Mouse (Mus musculus): ENCODE measurements around the gene Rgl2. TPM values are rescaled to one million over a fixed set of nuclear protein-coding genes. Genes with fewer than 3 reads are reported as not detected.
A peak's percentile ranks its signal among the peaks of the same experiment; 100 is the strongest.
"Not testable (repeated sequence)": the region's sequence is repeated elsewhere in the genome, so short reads cannot be mapped to it uniquely, and the experiment has no call there.

The Rgl2 gene
- polyA plus RNA-seq, 1 experiment from 2014 or later: 47.2 TPM

DNA sequence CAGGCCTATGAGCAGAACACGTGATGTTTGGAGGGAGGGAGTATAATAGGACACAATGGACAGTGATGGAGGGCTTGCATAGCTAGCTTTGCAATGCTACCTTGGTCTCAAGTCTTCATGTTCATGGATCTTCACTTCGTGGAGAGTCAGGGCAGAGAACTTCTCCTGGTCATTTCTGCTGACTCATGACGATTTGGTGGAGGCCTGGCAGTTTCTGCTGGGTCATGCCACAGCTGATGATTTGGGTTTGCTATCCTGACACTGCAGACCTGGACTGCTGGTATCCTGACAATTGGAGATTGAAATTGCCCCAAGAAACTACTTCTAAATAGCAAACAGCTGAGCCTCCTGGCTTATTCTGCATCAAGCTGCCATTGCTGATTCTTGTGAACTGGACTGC, 44.2 kb downstream of the Rgl2 start:
- Histone ChIP-seq H3K9ac (replicated peaks) (no peak overlapping the region), H3K4me2 (replicated peaks) (no peak overlapping the region), H3K27ac (replicated peaks) (no peak overlapping the region), H3K9me3 (no peaks in the 10 kb centered on the region), H3K4me3 (no peak overlapping the region), H3K27me3 (peaks cover 31% of the 10 kb centered on the region), H3K4me1 (peaks cover 5% of the 10 kb centered on the region), H3K36me3 (no peaks in the 10 kb centered on the region)
- WGBS: 64% methylated on average over 3 of the region's 3 CpGs
- ATAC-seq (replicated peaks): no peak

GRCm38 (mm10) chr17:33977861-33978557, 48.7 kb downstream of the Rgl2 start:
- no peaks in the 10 kb centered on the region for H3K9me3 ChIP-seq
- H3K4me1 ChIP-seq: peaks cover 20% of the 10 kb centered on the region
- H3K9ac ChIP-seq (replicated peaks): peak overlapping the region; percentile 30; the same call in 1 of the 2 replicates
- no peak overlapping the region for H3K27ac ChIP-seq (replicated peaks)
- no peaks in the 10 kb centered on the region for H3K36me3 ChIP-seq
- H3K4me3 ChIP-seq: peak overlapping the region; percentile 35
- peak overlapping the region; percentile 52 for H3K4me2 ChIP-seq (replicated peaks)
- peaks cover 45% of the 10 kb centered on the region for H3K27me3 ChIP-seq
- WGBS: 2% methylated on average over 57 of the region's 57 CpGs
- no peak for ATAC-seq (replicated peaks)

DNA sequence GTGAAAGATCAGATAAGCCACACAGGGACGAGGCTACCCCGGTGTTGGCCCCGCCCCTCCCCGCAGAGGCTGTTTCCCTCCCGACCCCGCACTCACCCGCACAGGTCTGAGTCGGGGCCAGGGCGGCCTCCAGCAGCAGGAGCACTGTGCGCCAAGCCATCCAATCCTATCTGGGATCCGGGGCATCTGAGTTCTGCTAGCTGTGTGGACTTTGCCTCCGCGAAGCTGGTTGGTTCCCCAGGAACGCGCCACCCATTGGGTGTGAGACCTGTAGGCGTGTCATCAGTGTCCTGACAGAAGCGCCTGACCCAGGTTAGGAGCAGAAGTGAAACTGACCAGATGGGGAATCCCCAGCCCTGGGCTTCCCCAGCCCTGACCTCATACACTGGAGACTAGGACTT, 49.3 kb downstream of the Rgl2 start:
- H3K4me1 ChIP-seq: peaks cover 20% of the 10 kb centered on the region
- H3K4me3 ChIP-seq: peak overlapping the region; percentile 35
- ATAC-seq (replicated peaks): no peak
- no peak overlapping the region for H3K9ac ChIP-seq (replicated peaks)
- H3K36me3 ChIP-seq: no peaks in the 10 kb centered on the region
- under 1% methylated on average over 17 of the region's 17 CpGs for WGBS
- peak overlapping the region; percentile 52 for H3K4me2 ChIP-seq (replicated peaks)
- H3K27me3 ChIP-seq: peaks cover 45% of the 10 kb centered on the region
- H3K27ac ChIP-seq (replicated peaks): no peak overlapping the region
- no peaks in the 10 kb centered on the region for H3K9me3 ChIP-seq

GRCm38 (mm10) chr17:33979512-33980050, 50.2 kb downstream of the Rgl2 start:
- Histone ChIP-seq H3K4me3 (no peak overlapping the region), H3K4me1 (peaks cover 20% of the 10 kb centered on the region), H3K27me3 (peaks cover 45% of the 10 kb centered on the region), H3K36me3 (no peaks in the 10 kb centered on the region), H3K27ac (replicated peaks) (no peak overlapping the region), H3K4me2 (replicated peaks) (no peak overlapping the region), H3K9me3 (no peaks in the 10 kb centered on the region), H3K9ac (replicated peaks) (no peak overlapping the region)
- no peak for ATAC-seq (replicated peaks)
- WGBS: 79% methylated on average over 6 of the region's 6 CpGs

- WGBS: 80% methylated on average over 19 of the region's 19 CpGs
- peak overlapping the region; percentile 97 for H3K27ac ChIP-seq (replicated peaks)
- H3K9ac ChIP-seq (replicated peaks): no peak overlapping the region
- H3K27me3 ChIP-seq: peaks cover 45% of the 10 kb centered on the region
- no peaks in the 10 kb centered on the region for H3K9me3 ChIP-seq
- ATAC-seq (replicated peaks): no peak
- peak overlapping the region; percentile 59; the same call in 1 of the 2 replicates for H3K4me3 ChIP-seq
- H3K4me2 ChIP-seq (replicated peaks): peak overlapping the region; percentile 54; the same call in 1 of the 2 replicates
- H3K36me3 ChIP-seq: no peaks in the 10 kb centered on the region
- H3K4me1 ChIP-seq: peaks cover 20% of the 10 kb centered on the region
Observed at GRCm38 (mm10) chr17:33980181-33981035, 51.1 kb downstream of the Rgl2 start.

DNA sequence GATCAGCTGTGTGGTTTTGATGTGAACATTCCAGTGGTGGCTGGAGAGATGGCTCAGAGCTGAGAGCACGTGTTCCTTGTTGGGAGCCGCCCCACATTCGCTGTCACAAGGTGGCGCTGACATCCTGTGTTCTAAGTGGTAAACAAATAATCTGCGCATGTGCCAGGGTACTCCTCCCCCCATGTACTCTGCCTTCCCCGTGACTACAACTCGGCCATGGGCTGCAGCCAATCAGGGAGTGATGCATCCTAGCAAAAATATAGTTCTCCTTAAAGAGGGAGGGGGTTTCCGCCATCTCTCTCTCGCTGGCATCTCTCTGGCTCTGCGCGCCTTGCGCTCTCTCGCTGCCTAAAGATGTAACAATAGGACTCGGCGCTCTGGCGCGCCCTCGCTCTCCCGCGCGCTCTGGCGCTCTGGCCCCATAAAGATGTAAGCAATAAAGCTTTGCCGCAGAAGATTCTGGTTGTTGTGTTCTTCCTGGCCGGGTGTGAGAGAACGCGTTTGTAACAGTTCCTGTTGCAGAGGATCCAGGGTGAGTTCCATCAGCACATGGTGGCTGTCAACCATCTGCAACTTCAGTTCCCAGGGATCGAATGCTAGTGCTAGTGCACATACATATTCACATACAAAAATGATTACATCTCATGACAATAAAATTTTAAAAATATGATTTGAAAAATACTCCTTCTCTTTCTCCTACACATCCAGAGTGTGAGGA, 52.0 kb downstream of the Rgl2 start:
- Histone ChIP-seq H3K4me2 (replicated peaks) (peak overlapping the region; percentile 54), H3K9ac (replicated peaks) (peak overlapping the region; percentile 68), H3K4me1 (peaks cover 20% of the 10 kb centered on the region), H3K27me3 (peaks cover 40% of the 10 kb centered on the region), H3K4me3 (peak overlapping the region; percentile 59), H3K27ac (replicated peaks) (peak overlapping the region; percentile 97)
- H3K36me3 ChIP-seq, H3K9me3 ChIP-seq: not testable (repeated sequence)
- ATAC-seq (replicated peaks): peak; percentile 95
- under 1% methylated on average over 27 of the region's 27 CpGs for WGBS

DNA sequence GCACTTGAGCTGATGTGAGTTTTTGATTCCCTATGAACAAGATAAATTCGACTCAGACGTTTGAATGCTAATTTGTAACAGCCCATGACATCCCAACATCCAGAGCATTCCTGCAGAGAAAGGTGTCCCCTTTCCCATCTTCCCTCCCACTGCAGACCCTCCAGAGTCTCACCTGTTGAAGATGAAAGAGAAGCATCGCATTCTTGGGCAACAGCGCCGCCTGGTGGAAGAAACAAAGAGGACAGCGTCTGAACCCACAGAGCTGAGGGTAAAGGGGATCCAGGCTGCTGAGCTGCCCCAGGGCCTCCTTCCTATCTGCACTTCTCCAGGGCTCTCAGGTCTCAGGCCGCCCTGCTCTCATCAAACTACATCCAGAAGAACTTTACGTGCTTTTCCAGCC, 52.8 kb downstream of the Rgl2 start:
- not testable (repeated sequence) for H3K9ac ChIP-seq (replicated peaks); H3K9me3 ChIP-seq; ATAC-seq (replicated peaks); H3K36me3 ChIP-seq
- Histone ChIP-seq H3K27ac (replicated peaks) (peak overlapping the region; percentile 97), H3K27me3 (peaks cover 33% of the 10 kb centered on the region), H3K4me2 (replicated peaks) (peak overlapping the region; percentile 54), H3K4me1 (peaks cover 20% of the 10 kb centered on the region), H3K4me3 (peak overlapping the region; percentile 59)
- 14% methylated on average over 8 of the region's 8 CpGs for WGBS

Small RNA genes lying within 50 kb of the gene (microRNA-seq; reads per million reads assigned to microRNA genes)
- gene Gm27740: not detected

Other genes starting within 250 kb of the Rgl2 start
- gene Hnrnpm, start 242.7 kb upstream of the Rgl2 start, polyA plus RNA-seq (2015; fragmentation: Nextera tagmentation; extraction: Ambion mirVana): 246 and 265 TPM in 2 replicates
- gene March2, start 210.9 kb upstream of the Rgl2 start, polyA plus RNA-seq (2015; fragmentation: Nextera tagmentation; extraction: Ambion mirVana): 71.8 and 72.8 TPM in 2 replicates
- gene Rab11b, start 169.0 kb upstream of the Rgl2 start, polyA plus RNA-seq (2015; fragmentation: Nextera tagmentation; extraction: Ambion mirVana): 452 and 485 TPM in 2 replicates
- 12.8 and 14.0 TPM in 2 replicates for gene Angptl4, start 147.7 kb upstream of the Rgl2 start, polyA plus RNA-seq (2015; fragmentation: Nextera tagmentation; extraction: Ambion mirVana)
- 41.4 and 42.5 TPM in 2 replicates for gene Kank3, start 119.0 kb upstream of the Rgl2 start, polyA plus RNA-seq (2015; fragmentation: Nextera tagmentation; extraction: Ambion mirVana)
- gene Rps28, start 105.0 kb upstream of the Rgl2 start, polyA plus RNA-seq (2015; fragmentation: Nextera tagmentation; extraction: Ambion mirVana): 612 and 676 TPM in 2 replicates
- 417 and 444 TPM in 2 replicates for gene Ndufa7, start 105.0 kb upstream of the Rgl2 start, polyA plus RNA-seq (2015; fragmentation: Nextera tagmentation; extraction: Ambion mirVana)
- 60.7 and 63.5 TPM in 2 replicates for gene Cd320, start 86.5 kb upstream of the Rgl2 start, polyA plus RNA-seq (2015; fragmentation: Nextera tagmentation; extraction: Ambion mirVana)
- not detected in 2 replicates for gene Gm7029, start 55.7 kb upstream of the Rgl2 start, polyA plus RNA-seq (2015; fragmentation: Nextera tagmentation; extraction: Ambion mirVana)
- 3.3 and 4.3 TPM in 2 replicates for gene Kifc1, start 38.9 kb upstream of the Rgl2 start, polyA plus RNA-seq (2015; fragmentation: Nextera tagmentation; extraction: Ambion mirVana)
- 0.32 and 0.80 TPM in 2 replicates for gene Platr17, start 24.4 kb upstream of the Rgl2 start, polyA plus RNA-seq (2015; fragmentation: Nextera tagmentation; extraction: Ambion mirVana)
- gene Daxx, start 20.1 kb upstream of the Rgl2 start, polyA plus RNA-seq (2015; fragmentation: Nextera tagmentation; extraction: Ambion mirVana): 61.5 and 63.5 TPM in 2 replicates
- 18.2 and 18.4 TPM in 2 replicates for gene Tapbp, start 13.6 kb upstream of the Rgl2 start, polyA plus RNA-seq (2015; fragmentation: Nextera tagmentation; extraction: Ambion mirVana)
- 18.7 and 19.5 TPM in 2 replicates for gene Zbtb22, start 13.6 kb upstream of the Rgl2 start, polyA plus RNA-seq (2015; fragmentation: Nextera tagmentation; extraction: Ambion mirVana)
- 198 and 212 TPM in 2 replicates for gene Pfdn6, start 10.8 kb downstream of the Rgl2 start, polyA plus RNA-seq (2015; fragmentation: Nextera tagmentation; extraction: Ambion mirVana)
- 31.0 and 33.4 TPM in 2 replicates for gene Wdr46, start 11.1 kb downstream of the Rgl2 start, polyA plus RNA-seq (2015; fragmentation: Nextera tagmentation; extraction: Ambion mirVana)
- 10.1 and 10.4 TPM in 2 replicates for gene B3galt4, start 21.9 kb downstream of the Rgl2 start, polyA plus RNA-seq (2015; fragmentation: Nextera tagmentation; extraction: Ambion mirVana)
- gene Vps52, start 26.3 kb downstream of the Rgl2 start, polyA plus RNA-seq (2015; fragmentation: Nextera tagmentation; extraction: Ambion mirVana): 75.8 and 79.7 TPM in 2 replicates
- gene Rps18, start 26.5 kb downstream of the Rgl2 start, polyA plus RNA-seq (2015; fragmentation: Nextera tagmentation; extraction: Ambion mirVana): 864 and 971 TPM in 2 replicates
- gene H2-K1, start 70.8 kb downstream of the Rgl2 start, polyA plus RNA-seq (2015; fragmentation: Nextera tagmentation; extraction: Ambion mirVana): 8.1 and 13.0 TPM in 2 replicates
- 21.9 and 22.9 TPM in 2 replicates for gene Ring1, start 95.1 kb downstream of the Rgl2 start, polyA plus RNA-seq (2015; fragmentation: Nextera tagmentation; extraction: Ambion mirVana)
- 64.4 and 74.3 TPM in 2 replicates for gene H2-Ke6, start 98.5 kb downstream of the Rgl2 start, polyA plus RNA-seq (2015; fragmentation: Nextera tagmentation; extraction: Ambion mirVana)
- gene Slc39a7, start 102.1 kb downstream of the Rgl2 start, polyA plus RNA-seq (2015; fragmentation: Nextera tagmentation; extraction: Ambion mirVana): 148 and 156 TPM in 2 replicates
- 58.2 and 64.5 TPM in 2 replicates for gene Rxrb, start 102.3 kb downstream of the Rgl2 start, polyA plus RNA-seq (2015; fragmentation: Nextera tagmentation; extraction: Ambion mirVana)
- 2.0 and 2.1 TPM in 2 replicates for gene Col11a2, start 109.9 kb downstream of the Rgl2 start, polyA plus RNA-seq (2015; fragmentation: Nextera tagmentation; extraction: Ambion mirVana)
- 0.15 TPM in 1 of 2 replicates, not detected in the other for gene H2-Oa, start 162.8 kb downstream of the Rgl2 start, polyA plus RNA-seq (2015; fragmentation: Nextera tagmentation; extraction: Ambion mirVana)
- gene H2-DMa, start 190.0 kb downstream of the Rgl2 start, polyA plus RNA-seq (2015; fragmentation: Nextera tagmentation; extraction: Ambion mirVana): 12.9 and 13.0 TPM in 2 replicates
- 132 and 133 TPM in 2 replicates for gene Brd2, start 193.1 kb downstream of the Rgl2 start, polyA plus RNA-seq (2015; fragmentation: Nextera tagmentation; extraction: Ambion mirVana)
- 1.0 and 1.4 TPM in 2 replicates for gene H2-DMb2, start 213.8 kb downstream of the Rgl2 start, polyA plus RNA-seq (2015; fragmentation: Nextera tagmentation; extraction: Ambion mirVana)
- 0.88 and 0.91 TPM in 2 replicates for gene H2-DMb1, start 223.5 kb downstream of the Rgl2 start, polyA plus RNA-seq (2015; fragmentation: Nextera tagmentation; extraction: Ambion mirVana)

All from forebrain, embryonic 15.5 days (tissue).